Mouse (Mus musculus) CH12.LX (cell line): Measurements from ENCODE around the gene Cdyl2. TPM values are rescaled to one million over a fixed set of nuclear protein-coding genes. Genes with fewer than 3 reads are reported as not detected.

Experiments
- DNase-seq: peaks from one replicate; pipeline ENCODE4 v3.0.0-alpha.2; 2013; ENCODE audit errors: extremely low read depth
- H3K27ac ChIP-seq: 2 replicates; pipeline ENCODE4 v1.5.1; 2012; ENCODE audit warnings: low read depth, mild to moderate bottlenecking, control low read depth, moderate library complexity; ENCODE audit not compliant: insufficient read depth
- H3K27me3 ChIP-seq: replicated peaks from 2 replicates; pipeline ENCODE3; 2012; ENCODE audit warnings: inconsistent platforms
- H3K36me3 ChIP-seq, 2 experiments: replicated peaks in 1 of 2; 2 replicates each; pipeline versions ENCODE3 to v1.6.1; 2012; ENCODE audit warnings: inconsistent platforms in 1 of 2, low read length in 1 of 2, mild to moderate bottlenecking in 1 of 2, mixed read lengths in 1 of 2, moderate library complexity in 1 of 2; ENCODE audit not compliant: control insufficient read depth in 1 of 2, insufficient read depth in 1 of 2
- H3K4me1 ChIP-seq, 2 experiments: 2 replicates each; pipeline ENCODE4 v1.6.1; 2012; ENCODE audit warnings: inconsistent platforms in 1 of 2, moderate library complexity in 1 of 2; ENCODE audit not compliant: insufficient read depth in 2 of 2, control insufficient read depth in 1 of 2
- H3K4me2 ChIP-seq: 2 replicates; pipeline ENCODE4 v1.6.1; 2012; ENCODE audit warnings: low read depth, mild to moderate bottlenecking, control low read depth; ENCODE audit not compliant: poor library complexity, insufficient read depth, severe bottlenecking
- H3K4me3 ChIP-seq, 3 experiments: fragments of 150-350 bp in 1 of 3; sonication (generic) in 1 of 3; replicated peaks in 1 of 3; 2 replicates each; pipeline versions ENCODE3 to v1.5.1; 2011 to 2012; ENCODE audit warnings: low read depth in 2 of 3, low read length in 2 of 3, mild to moderate bottlenecking in 2 of 3, moderate library complexity in 2 of 3, control low read depth in 1 of 3, improper control_type of control experiment in 1 of 3, inconsistent platforms in 1 of 3, mixed read lengths in 1 of 3; ENCODE audit not compliant: poor library complexity in 1 of 3
- H3K79me2 ChIP-seq: replicated peaks from 2 replicates; pipeline ENCODE4 v1.6.1; 2012; ENCODE audit warnings: mild to moderate bottlenecking, moderate library complexity; ENCODE audit not compliant: control insufficient read depth, poor library complexity, insufficient read depth, severe bottlenecking; ENCODE audit errors: extremely low read depth
- H3K9ac ChIP-seq: 2 replicates; pipeline ENCODE4 v1.6.1; 2012; ENCODE audit warnings: low read depth, mild to moderate bottlenecking, control low read depth, moderate library complexity; ENCODE audit not compliant: insufficient read depth
- H3K9me3 ChIP-seq: replicated peaks from 2 replicates; pipeline ENCODE3; 2012; ENCODE audit warnings: low read length, inconsistent platforms, mixed read lengths
- BHLHE40 ChIP-seq: IDR thresholded peaks from 2 replicates; pipeline ENCODE4 v1.6.1; 2011; ENCODE audit warnings: mild to moderate bottlenecking, low read depth, low read length, improper control_type of control experiment
- CHD1 ChIP-seq: IDR thresholded peaks from 2 replicates; pipeline ENCODE4 v1.6.1; 2012; ENCODE audit warnings: low read depth, low read length, improper control_type of control experiment, inconsistent platforms
- CTCF ChIP-seq, 2 experiments: IDR thresholded peaks in 1 of 2; conservative IDR thresholded peaks in 1 of 2; 2 replicates each; pipeline ENCODE4 v1.5.1; 2011 to 2012; ENCODE audit warnings: low read depth in 2 of 2, low read length in 2 of 2, improper control_type of control experiment in 1 of 2, inconsistent platforms in 1 of 2, mild to moderate bottlenecking in 1 of 2, moderate library complexity in 1 of 2
- E2F4 ChIP-seq: IDR thresholded peaks from 2 replicates; pipeline ENCODE4 v1.6.1; 2011; ENCODE audit warnings: low read depth, low read length, improper control_type of control experiment; ENCODE audit not compliant: insufficient replicate concordance
- ELF1 ChIP-seq: IDR thresholded peaks from 2 replicates; pipeline ENCODE4 v1.6.1; 2014; ENCODE audit warnings: low read depth, mild to moderate bottlenecking, inconsistent platforms, low read length, improper control_type of control experiment
- ETS1 ChIP-seq: conservative IDR thresholded peaks from 2 replicates; pipeline ENCODE4 v1.6.1; 2012; ENCODE audit warnings: low read depth, mild to moderate bottlenecking, inconsistent platforms, low read length, improper control_type of control experiment, moderate library complexity
- GABPA ChIP-seq: IDR thresholded peaks from 2 replicates; pipeline ENCODE4 v1.6.1; 2012; ENCODE audit warnings: low read depth, low read length, improper control_type of control experiment, inconsistent platforms; ENCODE audit not compliant: insufficient replicate concordance
- HCFC1 ChIP-seq: IDR thresholded peaks from 2 replicates; pipeline ENCODE4 v1.6.1; 2012; ENCODE audit warnings: low read depth, mild to moderate bottlenecking, inconsistent platforms, low read length, improper control_type of control experiment
- IRF4 ChIP-seq: IDR thresholded peaks from 2 replicates; pipeline ENCODE4 v1.6.1; 2014; ENCODE audit warnings: low read depth, mild to moderate bottlenecking, inconsistent platforms, low read length, improper control_type of control experiment
- KAT2A ChIP-seq: IDR thresholded peaks from 2 replicates; pipeline ENCODE4 v1.6.1; 2012; ENCODE audit warnings: low read length, improper control_type of control experiment, inconsistent platforms; ENCODE audit not compliant: insufficient replicate concordance
- MAFK ChIP-seq: IDR thresholded peaks from 2 replicates; pipeline ENCODE4 v1.6.1; 2011; ENCODE audit warnings: low read length, improper control_type of control experiment; ENCODE audit not compliant: insufficient replicate concordance
- MAZ ChIP-seq: IDR thresholded peaks from 2 replicates; pipeline ENCODE4 v1.6.1; 2012; ENCODE audit warnings: low read depth, mild to moderate bottlenecking, inconsistent platforms, low read length, improper control_type of control experiment, moderate library complexity
- MEF2A ChIP-seq: IDR thresholded peaks from 2 replicates; pipeline ENCODE4 v1.6.1; 2014; ENCODE audit warnings: low read depth, mild to moderate bottlenecking, inconsistent platforms, low read length, improper control_type of control experiment, borderline replicate concordance
- MYC ChIP-seq: IDR thresholded peaks from 2 replicates; pipeline ENCODE4 v1.6.1; 2011; ENCODE audit warnings: low read depth, mild to moderate bottlenecking, improper control_type of control experiment, low read length
- NELFE ChIP-seq: IDR thresholded peaks from 2 replicates; pipeline ENCODE4 v1.6.1; 2011; ENCODE audit warnings: low read depth, low read length, improper control_type of control experiment
- POLR2AphosphoS2 ChIP-seq: IDR thresholded peaks from 2 replicates; pipeline ENCODE4 v1.6.1; 2011; ENCODE audit warnings: low read depth, low read length, improper control_type of control experiment
- SMC3 ChIP-seq: IDR thresholded peaks from 2 replicates; pipeline ENCODE4 v1.6.1; 2011; ENCODE audit warnings: low read depth, low read length, improper control_type of control experiment
- TCF12 ChIP-seq: IDR thresholded peaks from 2 replicates; pipeline ENCODE4 v1.6.1; 2014; ENCODE audit warnings: low read depth, mild to moderate bottlenecking, inconsistent platforms, low read length, improper control_type of control experiment
- UBTF ChIP-seq: IDR thresholded peaks from 2 replicates; pipeline ENCODE4 v1.6.1; 2012; ENCODE audit warnings: low read depth, mild to moderate bottlenecking, inconsistent platforms, low read length, improper control_type of control experiment, moderate library complexity
- USF2 ChIP-seq: conservative IDR thresholded peaks from 2 replicates; pipeline ENCODE4 v1.6.1; 2011; ENCODE audit warnings: low read depth, low read length, improper control_type of control experiment
- ZKSCAN1 ChIP-seq: IDR thresholded peaks from 2 replicates; pipeline ENCODE4 v1.6.1; 2012; ENCODE audit warnings: low read depth, inconsistent platforms, low read length, improper control_type of control experiment, borderline replicate concordance
- ZMIZ1 ChIP-seq: IDR thresholded peaks from 2 replicates; pipeline ENCODE4 v1.6.1; 2012; ENCODE audit warnings: low read depth, mild to moderate bottlenecking, inconsistent platforms, low read length, improper control_type of control experiment
- ZNF384 ChIP-seq: IDR thresholded peaks from 2 replicates; pipeline ENCODE4 v1.6.1; 2012; ENCODE audit warnings: low read depth, low read length, improper control_type of control experiment, inconsistent platforms
- dilution Hi-C: fragments of 300-500 bp; cut with MboI; formaldehyde crosslinking; loops from 2 replicates; pipeline ENCODE4 v1.14.3; 2020; ENCODE audit warnings: low sequenced_read_pairs; ENCODE audit not compliant: extremely low pct_unique_long_range_greater_than_20kb, extremely low pct_ligation_motif_present
- in situ Hi-C: fragments of 300-500 bp; cut with MboI; formaldehyde crosslinking; loops from 3 replicates; pipeline ENCODE4 v1.14.3; 2019; ENCODE audit warnings: low sequenced_read_pairs, low pct_ligation_motif_present, low pct_unique_long_range_greater_than_20kb, mixed read lengths
- polyA plus RNA-seq: library from polyadenylated mRNA; unstranded; fragments of >175 nt; gene quantifications from 2 replicates; pipeline ENCODE4 v1.2.1, GENCODE M21; 2012; ENCODE audit warnings: low read depth; ENCODE audit not compliant: insufficient read length
- total RNA-seq, 2 experiments: library from RNA; depleted of rRNA; stranded (reverse); fragments of 300-350 nt in 1 of 2; fragments of >200 nt in 1 of 2; gene quantifications; 2 replicates each; pipeline ENCODE4 v1.2.3; 2012 to 2014

Cdyl2 gene
- total and polyA plus RNA-seq, 3 experiments, result 4.4 to 9.4 (median 6.9) TPM

DNA sequence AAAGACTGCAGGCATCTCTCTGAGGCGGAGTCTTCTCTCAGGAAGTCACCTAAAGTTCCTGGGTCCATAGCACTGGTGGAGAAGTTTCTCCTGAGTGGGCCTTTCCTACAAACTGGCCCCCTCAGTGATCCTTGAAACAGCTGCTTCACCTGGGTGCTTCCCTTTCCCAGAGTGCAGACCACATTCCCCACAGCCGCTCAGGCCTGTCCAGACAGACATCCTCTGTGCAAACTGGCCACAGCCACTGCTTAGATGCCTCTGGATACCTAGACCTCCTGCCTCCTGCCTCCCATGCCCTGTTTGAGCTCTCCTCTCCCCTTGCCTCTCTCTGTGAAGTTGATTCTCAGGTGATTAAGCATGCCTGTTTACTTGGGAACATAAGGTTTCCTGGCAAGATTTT lies 156.1 kb downstream of the Cdyl2 start:
- TF ChIP-seq ETS1 (no peak), MAFK (no peak), GABPA (no peak), POLR2AphosphoS2 (no peak), ZMIZ1 (no peak), E2F4 (no peak), CTCF (conservative IDR thresholded peaks at IDR 0.05 in 1 of 2, IDR thresholded peaks at IDR 0.05 in 1 of 2; ENCODE audit: low read depth in 2 of 2, low read length in 2 of 2) (no peak), ELF1 (no peak), ZKSCAN1 (no peak), MYC (no peak), NELFE (no peak), BHLHE40 (no peak), CHD1 (no peak)
- peaks cover 4 to 6% of the 10 kb centered on the region in 2 experiments; a peak in 3 of 4 replicates for H3K4me1 ChIP-seq
- H3K4me2 ChIP-seq, result no peak overlapping the region
- H3K27me3 ChIP-seq, result no peaks in the 10 kb centered on the region
- DNase-seq, result no peak
- peaks cover 3 to 67% of the 10 kb centered on the region in 2 experiments for H3K36me3 ChIP-seq
- no peak overlapping the region for H3K27ac ChIP-seq
- dilution Hi-C loops (no loop called here), in situ Hi-C loops (no loop called here)
- H3K4me3 ChIP-seq, result no peak overlapping the region
- H3K9ac ChIP-seq, result no peak overlapping the region
- H3K79me2 ChIP-seq, result no peaks in the 10 kb centered on the region; the same call in 1 of the 2 replicates
- H3K9me3 ChIP-seq, result no peaks in the 10 kb centered on the region

DNA sequence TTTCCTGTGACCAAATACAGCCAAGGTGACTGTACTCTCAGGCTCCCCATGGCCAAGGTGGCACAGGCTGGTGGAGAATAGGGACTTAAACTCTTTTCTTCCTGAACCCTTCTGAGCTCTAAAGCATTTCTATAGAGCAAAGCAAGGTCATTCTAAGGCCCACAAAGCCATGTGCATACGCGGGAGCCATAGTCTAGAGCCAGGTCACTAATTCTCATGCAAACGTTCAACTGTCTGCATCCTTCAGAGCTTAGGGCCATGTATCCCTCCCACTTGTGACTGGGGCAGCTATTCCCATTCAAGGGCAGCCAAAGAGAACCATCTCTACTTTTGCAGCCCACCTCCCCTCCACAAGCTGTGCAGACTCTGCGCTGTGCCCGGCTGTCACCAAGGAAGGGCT lies 159.7 kb downstream of the Cdyl2 start:
- Histone ChIP-seq H3K27me3 (no peaks in the 10 kb centered on the region), H3K36me3 (peaks cover 0 to 39% of the 10 kb centered on the region in 2 experiments), H3K9me3 (no peaks in the 10 kb centered on the region), H3K9ac (no peak overlapping the region), H3K4me1 (no peaks in the 10 kb centered on the region), H3K27ac (no peak overlapping the region), H3K79me2 (no peaks in the 10 kb centered on the region; the same call in 1 of the 2 replicates), H3K4me3 (no peak overlapping the region), H3K4me2 (no peak overlapping the region)
- DNase-seq, result no peak
- in situ Hi-C loops, result no loop called here
- TF ChIP-seq KAT2A (no peak), IRF4 (no peak), UBTF (no peak), MAZ (no peak), MAFK (no peak), POLR2AphosphoS2 (no peak), MEF2A (no peak), USF2 (no peak), TCF12 (no peak), HCFC1 (no peak), GABPA (no peak), CHD1 (no peak), SMC3 (no peak), E2F4 (no peak), ZNF384 (no peak)
- dilution Hi-C loops, result no loop called here
